Mouse (Mus musculus): ENCODE data around the gene Npcd.

GRCm38 (mm10) chr15:79764539-79765267 is 69.3 kb downstream of the Npcd start:
- TF ChIP-seq CTCF (IDR thresholded peaks at IDR 0.05; ENCODE audit: insufficient read depth, low read length) (no peak), POLR2A (IDR thresholded peaks at IDR 0.05; ENCODE audit: borderline replicate concordance, extremely low read depth, low read depth, low read length) (no peak)

Data from lung, adult 2 months (tissue).